Mouse (Mus musculus) liver, postnatal 0 days (tissue): ENCODE results near the gene Chil3. TPM values are rescaled to one million over a fixed set of nuclear protein-coding genes. Genes with fewer than 3 reads are reported as not detected.
A peak's percentile ranks its signal among the peaks of the same experiment; 100 is the strongest.
"Not testable (repeated sequence)": the region's sequence is repeated elsewhere in the genome, so short reads cannot be mapped to it uniquely, and the experiment has no call there.

Experiments used
- ATAC-seq: fragments of 200-750 bp; cut with Nextera tagmentation; 2 replicates; pipeline ENCODE4 v1.8.0; 2017; ENCODE audit warnings: mild to moderate bottlenecking, moderate library complexity
- DNase-seq: peaks from one replicate; pipeline ENCODE4 v3.0.0-alpha.2; 2016
- H3K27ac ChIP-seq: fragments of 300-500 bp; sonication (generic); 2 replicates; pipeline ENCODE4 v1.5.1; 2014; ENCODE audit warnings: antibody characterized with exemption, moderate library complexity, mild to moderate bottlenecking, low read depth
- H3K27me3 ChIP-seq: fragments of 300-500 bp; sonication (generic); 2 replicates; pipeline ENCODE4 v1.6.1; 2014; ENCODE audit warnings: low read length, control low read depth, mixed read lengths; ENCODE audit not compliant: insufficient read depth
- H3K36me3 ChIP-seq: fragments of 300-500 bp; sonication (generic); replicated peaks from 2 replicates; pipeline ENCODE4 v1.6.1; 2014; ENCODE audit warnings: mild to moderate bottlenecking, control low read depth, low read length, moderate library complexity, mixed read lengths; ENCODE audit not compliant: insufficient read depth
- H3K4me1 ChIP-seq: fragments of 300-500 bp; sonication (generic); 2 replicates; pipeline ENCODE4 v1.6.1; 2014; ENCODE audit warnings: antibody characterized with exemption, mild to moderate bottlenecking, control low read depth; ENCODE audit not compliant: insufficient read depth
- H3K4me2 ChIP-seq: fragments of 300-500 bp; sonication (generic); 2 replicates; pipeline ENCODE4 v1.6.1; 2014; ENCODE audit warnings: low read depth, mild to moderate bottlenecking, low read length, moderate library complexity, mixed read lengths
- H3K4me3 ChIP-seq: fragments of 300-500 bp; sonication (generic); 2 replicates; pipeline ENCODE4 v1.5.1; 2014; ENCODE audit warnings: low read depth, low read length
- H3K9ac ChIP-seq: fragments of 300-500 bp; sonication (generic); replicated peaks from 2 replicates; pipeline ENCODE4 v1.6.1; 2014; ENCODE audit warnings: mild to moderate bottlenecking, moderate library complexity
- H3K9me3 ChIP-seq: fragments of 300-500 bp; sonication (generic); 2 replicates; pipeline ENCODE4 v1.6.1; 2016; ENCODE audit warnings: mild to moderate bottlenecking, control low read depth, low read length, mixed read lengths
- CTCF ChIP-seq: sonication (generic); IDR thresholded peaks from 2 replicates; pipeline ENCODE4 v1.5.1; 2016; ENCODE audit warnings: antibody characterized with exemption, low read depth
- EP300 ChIP-seq: IDR thresholded peaks from 2 replicates; pipeline ENCODE4 v1.6.1; 2016; ENCODE audit warnings: antibody characterized with exemption, low read depth, mild to moderate bottlenecking
- WGBS: fragments of 180-500 bp; shearing (Covaris S2); extraction: QIAGEN DNeasy Blood & Tissue Kit; methylation state at CpG from one replicate; pipeline ENCODE4 v1.1.7; 2014; ENCODE audit not compliant: insufficient replicate concordance; 5-methylcytosine and 5-hydroxymethylcytosine counted together
- polyA plus RNA-seq: library from polyadenylated mRNA; unstranded; fragments of >200 nt; fragmentation: Nextera tagmentation; extraction: Ambion mirVana; gene quantifications from 2 replicates; pipeline ENCODE4 v1.2.1, GENCODE M21; 2015

Gene Chil3
- polyA plus RNA-seq: 103 and 110 TPM in 2 replicates

DNA sequence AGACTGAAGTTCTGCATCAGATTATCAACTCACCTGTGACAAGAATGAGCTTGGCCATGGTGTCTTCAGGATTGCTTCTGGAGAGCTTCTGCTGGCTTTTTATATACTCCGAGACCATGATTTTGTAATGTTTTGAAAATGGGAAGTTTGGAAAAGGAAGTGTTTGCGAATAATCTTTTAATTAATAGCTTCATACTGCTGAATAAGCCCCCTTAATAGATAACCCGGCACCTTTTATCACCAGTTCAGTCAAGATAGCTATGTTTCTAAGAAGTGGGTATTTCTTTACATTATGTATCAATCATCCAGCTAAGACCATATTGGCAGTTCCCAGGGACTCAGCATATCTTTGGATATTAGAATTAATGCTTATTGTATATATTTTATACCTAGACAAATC lies at the start of gene Chil3:
Chil3 (minus strand) TSS at position 101 of the 400 bp plus-strand sequence.
- WGBS: 63% methylated on average over 3 of the region's 3 CpGs
- no peak for TF ChIP-seq EP300
- TF ChIP-seq CTCF: no peak
- Histone ChIP-seq H3K4me1 (no peaks in the 10 kb centered on the region), H3K9me3 (peaks cover 3% of the 10 kb centered on the region; the same call in 1 of the 2 replicates), H3K4me3 (0 out of 2 replicates have a peak within 1 kb of the TSS, but pooled peaks have one; percentile 5), H3K9ac (no peak within 1 kb of the TSS), H3K4me2 (no peak within 1 kb of the TSS), H3K36me3 (no peaks in the 10 kb centered on the region), H3K27me3 (no peaks in the 10 kb centered on the region), H3K27ac (no peak within 1 kb of the TSS)
- no peak for ATAC-seq
- no peak for DNase-seq

DNA sequence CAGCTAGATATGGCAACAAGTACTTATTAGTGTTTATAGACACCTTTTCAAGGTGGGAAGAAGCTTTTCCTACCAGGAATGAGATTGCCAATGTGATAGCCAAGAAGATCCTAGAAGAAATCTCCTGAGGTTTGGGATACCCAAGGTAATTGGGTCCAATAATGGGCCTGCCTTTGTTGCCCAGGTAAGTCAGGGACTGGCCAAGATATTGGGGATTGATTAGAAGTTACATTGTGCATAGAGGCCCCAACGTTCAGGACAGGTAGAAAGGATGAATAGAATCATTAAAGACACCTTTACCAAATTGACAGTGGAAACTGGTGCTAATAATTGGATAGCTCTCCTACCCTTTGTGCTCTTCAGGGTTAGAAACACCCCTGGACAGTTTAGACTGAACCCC lies 30.7 kb upstream of the Chil3 start:
- not testable (repeated sequence) for H3K4me2 ChIP-seq

DNA sequence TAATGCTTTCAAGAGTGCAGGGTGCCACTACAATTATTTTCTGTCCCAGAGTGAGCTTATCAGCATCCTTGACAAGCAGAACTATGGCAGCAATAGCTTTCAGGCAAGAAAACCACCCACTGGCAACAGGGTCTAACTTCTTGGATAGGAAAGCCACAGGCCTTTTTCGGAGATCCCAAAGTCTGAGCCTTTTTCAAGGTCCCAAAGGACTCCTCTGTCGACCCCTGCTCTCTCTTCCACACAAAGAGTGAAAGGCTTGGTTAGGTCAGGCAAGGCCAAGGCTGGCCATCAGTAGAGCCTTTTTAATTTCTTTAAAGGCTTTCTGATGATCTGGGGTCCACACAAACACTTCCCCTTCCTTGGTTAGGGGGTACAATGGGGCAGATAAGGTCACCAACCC lies 29.9 kb upstream of the Chil3 start:
- H3K27me3 ChIP-seq, H3K9me3 ChIP-seq, H3K36me3 ChIP-seq, DNase-seq, H3K4me2 ChIP-seq, H3K9ac ChIP-seq, H3K4me1 ChIP-seq, ATAC-seq, H3K27ac ChIP-seq, H3K4me3 ChIP-seq: not testable (repeated sequence)
- WGBS: 48% methylated on average over 2 of the region's 2 CpGs

More for the DNA sequence above, 30.7 kb upstream of the Chil3 start:
- H3K4me3 ChIP-seq, DNase-seq, H3K4me1 ChIP-seq, H3K27ac ChIP-seq, H3K9ac ChIP-seq, H3K36me3 ChIP-seq, H3K27me3 ChIP-seq, ATAC-seq, H3K9me3 ChIP-seq: not testable (repeated sequence)
- WGBS: 56% methylated on average over 1 of the region's 1 CpGs

DNA sequence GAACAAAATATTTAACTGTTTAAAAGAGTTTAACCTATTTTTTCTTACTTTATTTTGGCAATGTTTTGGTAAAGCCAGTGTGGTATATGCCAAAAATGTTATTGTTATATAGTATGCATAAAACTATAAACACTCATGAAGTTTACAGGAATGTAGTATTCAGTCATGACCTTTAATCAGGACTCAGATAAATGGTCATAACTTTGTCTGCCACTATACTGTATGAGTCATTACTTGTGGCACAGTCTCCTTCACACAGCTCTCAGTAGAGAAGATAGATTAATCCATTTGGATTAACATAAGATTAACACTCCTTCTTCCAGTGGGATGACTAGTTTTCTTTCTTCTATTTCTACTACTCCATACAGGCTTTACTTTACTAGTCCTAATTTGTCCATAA lies 28.9 kb upstream of the Chil3 start:
- Histone ChIP-seq H3K27ac (no peak overlapping the region), H3K9ac (no peak overlapping the region), H3K9me3 (peaks cover 8% of the 10 kb centered on the region; the same call in 1 of the 2 replicates), H3K27me3 (no peaks in the 10 kb centered on the region), H3K4me1 (no peaks in the 10 kb centered on the region), H3K36me3 (no peaks in the 10 kb centered on the region), H3K4me3 (no peak overlapping the region), H3K4me2 (no peak overlapping the region)
- TF ChIP-seq EP300 (no peak), CTCF (no peak)
- DNase-seq: no peak
- ATAC-seq: no peak

DNA sequence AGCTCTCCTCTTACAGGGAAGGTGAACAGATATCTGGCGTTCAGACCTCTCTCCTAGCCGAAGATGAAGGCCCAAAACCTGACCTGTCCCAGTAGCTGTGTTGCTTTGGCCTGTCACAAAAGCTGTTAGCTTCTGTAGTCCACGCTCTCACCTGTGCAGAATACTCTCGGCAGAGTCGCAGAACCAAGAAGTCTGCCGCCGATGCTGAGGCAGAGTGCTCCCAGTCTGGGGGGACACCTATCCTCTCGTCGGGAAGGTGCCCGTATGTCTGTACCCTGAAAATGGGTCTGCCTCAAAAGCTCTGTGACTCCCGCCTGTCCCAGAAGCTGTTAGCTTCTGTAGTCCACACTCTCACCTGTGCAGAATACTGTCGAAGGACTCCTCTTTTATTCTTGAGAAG lies 28.1 kb upstream of the Chil3 start:
- H3K36me3 ChIP-seq: no peaks in the 10 kb centered on the region
- TF ChIP-seq CTCF (no peak), EP300 (no peak)
- H3K4me3 ChIP-seq: no peak overlapping the region
- no peak overlapping the region for H3K9ac ChIP-seq
- H3K4me1 ChIP-seq: no peaks in the 10 kb centered on the region
- WGBS: 82% methylated on average over 12 of the region's 12 CpGs
- peaks cover 8% of the 10 kb centered on the region; the same call in 1 of the 2 replicates for H3K9me3 ChIP-seq
- H3K27ac ChIP-seq: no peak overlapping the region
- ATAC-seq (no peak), DNase-seq (no peak)
- H3K4me2 ChIP-seq: no peak overlapping the region
- H3K27me3 ChIP-seq: no peaks in the 10 kb centered on the region

DNA sequence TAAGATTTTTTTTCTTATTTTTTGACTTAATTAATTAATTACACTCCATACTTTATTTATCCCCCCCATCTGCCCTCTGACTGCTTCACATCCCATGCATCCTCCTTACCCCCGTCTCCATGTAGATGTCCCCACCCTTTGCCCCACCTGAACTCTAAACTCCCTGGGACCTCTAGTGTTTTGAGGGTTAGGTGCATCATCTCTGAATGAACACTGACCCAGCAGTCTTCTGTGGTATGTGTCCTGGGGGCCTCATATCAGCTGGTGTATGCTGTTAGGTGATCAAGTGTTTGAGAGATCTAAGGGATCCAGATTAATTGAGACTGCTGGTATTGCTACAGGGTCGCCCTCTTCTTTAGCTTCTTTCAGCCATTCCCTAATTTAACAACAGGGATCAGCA lies 20.6 kb upstream of the Chil3 start:
- H3K4me1 ChIP-seq: no peaks in the 10 kb centered on the region
- no peak overlapping the region for H3K27ac ChIP-seq
- no peak for ATAC-seq
- 63% methylated on average over 2 of the region's 2 CpGs for WGBS
- no peaks in the 10 kb centered on the region for H3K27me3 ChIP-seq
- H3K4me2 ChIP-seq: no peak overlapping the region
- no peak overlapping the region for H3K9ac ChIP-seq
- no peak overlapping the region for H3K4me3 ChIP-seq
- H3K9me3 ChIP-seq: peaks cover 4% of the 10 kb centered on the region
- H3K36me3 ChIP-seq: no peaks in the 10 kb centered on the region
- no peak for DNase-seq
- TF ChIP-seq CTCF: no peak
- TF ChIP-seq EP300: no peak

DNA sequence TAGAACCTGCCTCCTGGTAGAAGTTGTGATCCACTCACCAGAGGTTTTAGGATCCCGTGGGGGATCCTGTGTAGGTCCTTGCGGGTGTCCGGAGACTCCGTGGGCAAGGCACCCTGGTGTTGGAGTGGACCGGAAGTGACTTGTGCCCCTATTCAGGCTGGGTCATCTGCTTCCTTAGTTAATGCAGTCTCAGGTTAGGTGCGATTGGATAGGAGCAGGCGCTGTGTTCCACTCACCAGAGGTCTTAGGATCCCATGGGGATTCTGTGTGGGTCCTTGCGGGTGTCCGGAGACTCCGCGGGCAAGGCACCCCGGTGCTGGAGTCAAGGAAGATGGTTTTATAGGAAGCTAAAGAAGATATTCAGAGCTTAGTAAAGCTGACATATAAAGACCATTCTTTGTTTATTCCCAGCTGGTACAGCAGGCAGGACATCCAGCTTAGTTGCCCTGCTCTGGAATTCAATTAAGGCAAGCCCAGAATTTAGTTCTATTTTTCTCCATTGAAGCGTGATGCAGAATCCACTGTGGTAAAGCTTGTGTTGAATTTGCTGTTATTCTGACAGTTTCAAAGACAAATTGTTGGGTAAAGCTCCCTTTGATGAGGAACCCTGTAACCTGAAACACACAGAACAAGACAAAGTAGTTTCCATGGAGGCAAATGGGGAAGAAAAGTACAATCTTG lies 10.3 kb upstream of the Chil3 start:
- H3K27me3 ChIP-seq: no peaks in the 10 kb centered on the region
- H3K36me3 ChIP-seq: no peaks in the 10 kb centered on the region
- no peak overlapping the region for H3K4me2 ChIP-seq
- H3K27ac ChIP-seq: no peak overlapping the region
- no peak for DNase-seq
- H3K9ac ChIP-seq: no peak overlapping the region
- TF ChIP-seq CTCF: no peak
- no peak for TF ChIP-seq EP300
- WGBS: 81% methylated on average over 13 of the region's 13 CpGs
- ATAC-seq: no peak
- no peaks in the 10 kb centered on the region for H3K4me1 ChIP-seq
- H3K4me3 ChIP-seq: no peak overlapping the region
- H3K9me3 ChIP-seq: no peaks in the 10 kb centered on the region

DNA sequence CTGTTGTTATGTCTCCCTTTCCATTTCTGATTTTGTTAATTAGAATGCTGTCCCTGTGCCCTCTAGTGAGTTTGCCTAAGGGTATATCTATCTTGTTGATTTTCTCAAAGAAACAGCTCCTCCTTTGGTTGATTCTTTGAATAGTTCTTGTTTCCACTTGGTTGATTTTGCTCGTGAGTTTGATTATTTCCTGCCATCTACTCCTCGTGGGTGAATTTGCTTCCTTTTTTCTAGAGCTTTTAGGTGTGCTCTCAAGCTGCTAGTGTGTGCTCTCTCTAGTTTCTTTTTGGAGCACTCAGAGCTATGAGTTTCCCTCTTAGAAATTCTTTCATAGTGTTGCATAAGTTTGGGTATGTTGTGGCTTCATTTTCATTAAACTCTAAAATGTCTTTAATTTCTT lies 7.6 kb upstream of the Chil3 start:
- H3K27ac ChIP-seq, H3K27me3 ChIP-seq, H3K4me1 ChIP-seq, H3K36me3 ChIP-seq, ATAC-seq, DNase-seq, H3K9me3 ChIP-seq, H3K4me2 ChIP-seq, H3K9ac ChIP-seq, H3K4me3 ChIP-seq: not testable (repeated sequence)
- WGBS: 31% methylated on average over 2 of the region's 2 CpGs

DNA sequence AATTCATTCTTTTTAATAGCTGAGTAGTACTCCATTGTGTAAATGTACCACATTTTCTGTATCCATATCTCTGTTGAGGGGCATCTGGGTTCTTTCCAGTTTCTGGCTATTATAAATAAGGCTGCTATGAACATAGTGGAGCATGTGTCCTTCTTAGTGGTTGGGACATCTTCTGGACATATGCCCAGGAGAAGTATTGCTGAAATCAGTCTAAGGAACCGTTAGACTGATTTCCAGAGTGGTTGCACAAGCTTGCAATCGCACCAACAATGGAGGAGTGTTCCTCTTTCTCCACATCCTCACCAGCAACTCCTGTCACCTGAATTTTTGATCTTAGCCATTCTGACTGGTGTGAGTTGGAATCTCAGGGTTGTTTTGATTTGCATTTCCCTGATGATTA lies 5.1 kb upstream of the Chil3 start:
- H3K9ac ChIP-seq, H3K4me2 ChIP-seq, H3K27me3 ChIP-seq, H3K36me3 ChIP-seq, H3K4me3 ChIP-seq, H3K9me3 ChIP-seq, H3K27ac ChIP-seq, DNase-seq, H3K4me1 ChIP-seq, ATAC-seq: not testable (repeated sequence)
- 41% methylated on average over 2 of the region's 2 CpGs for WGBS
